Mouse (Mus musculus): Measurements from ENCODE around the gene Pex12.
"Not testable (repeated sequence)": the region's sequence is repeated elsewhere in the genome, so short reads cannot be mapped to it uniquely, and the experiment has no call there.

The Pex12 gene

GRCm38 (mm10) chr11:83289036-83289435 lies 13.3 kb downstream of the Pex12 start:
- DNase-seq (ENCODE audit: extremely low read depth, low read depth, low spot score), result no peak

- DNase-seq (ENCODE audit: extremely low read depth, low read depth, low spot score), result no peak
Measured at GRCm38 (mm10) chr11:83286566-83286965, 15.8 kb downstream of the Pex12 start, which contains the start of gene Slfn14. Gene Slfn14 (minus strand): TSS chr11:83286726.

- no peak for DNase-seq (ENCODE audit: extremely low read depth, low read depth, low spot score)
Measured at GRCm38 (mm10) chr11:83285627-83286026, 16.8 kb downstream of the Pex12 start.

- DNase-seq (ENCODE audit: extremely low read depth, low read depth, low spot score), result no peak
Measured at GRCm38 (mm10) chr11:83282084-83282483, 20.3 kb downstream of the Pex12 start.

- no peak for DNase-seq (ENCODE audit: extremely low read depth, low read depth, low spot score)
Measured at GRCm38 (mm10) chr11:83279691-83280090, 22.7 kb downstream of the Pex12 start.

- DNase-seq (ENCODE audit: extremely low read depth, low read depth, low spot score), result no peak
Measured at GRCm38 (mm10) chr11:83279024-83279423, 23.4 kb downstream of the Pex12 start.

GRCm38 (mm10) chr11:83276251-83276650 lies 26.1 kb downstream of the Pex12 start:
- DNase-seq (ENCODE audit: extremely low read depth, low read depth, low spot score), result no peak

GRCm38 (mm10) chr11:83271951-83272843 lies 30.2 kb downstream of the Pex12 start:
- no peak for DNase-seq (ENCODE audit: extremely low read depth, low read depth, low spot score)

GRCm38 (mm10) chr11:83271151-83271950 lies 31.0 kb downstream of the Pex12 start:
- peak; percentile 31 for DNase-seq (ENCODE audit: extremely low read depth, low read depth, low spot score)

- no peak for DNase-seq (ENCODE audit: extremely low read depth, low read depth, low spot score)
Measured at GRCm38 (mm10) chr11:83270842-83271150, 31.6 kb downstream of the Pex12 start.

- DNase-seq (ENCODE audit: extremely low read depth, low read depth, low spot score), result no peak
Measured at GRCm38 (mm10) chr11:83263146-83263545, 39.2 kb downstream of the Pex12 start.

GRCm38 (mm10) chr11:83262673-83263072 lies 39.7 kb downstream of the Pex12 start:
- no peak for DNase-seq (ENCODE audit: extremely low read depth, low read depth, low spot score)

GRCm38 (mm10) chr11:83257211-83257610 lies 45.2 kb downstream of the Pex12 start:
- not testable (repeated sequence) for DNase-seq (ENCODE audit: extremely low read depth, low read depth, low spot score)
